In the genomic region with DNA sequence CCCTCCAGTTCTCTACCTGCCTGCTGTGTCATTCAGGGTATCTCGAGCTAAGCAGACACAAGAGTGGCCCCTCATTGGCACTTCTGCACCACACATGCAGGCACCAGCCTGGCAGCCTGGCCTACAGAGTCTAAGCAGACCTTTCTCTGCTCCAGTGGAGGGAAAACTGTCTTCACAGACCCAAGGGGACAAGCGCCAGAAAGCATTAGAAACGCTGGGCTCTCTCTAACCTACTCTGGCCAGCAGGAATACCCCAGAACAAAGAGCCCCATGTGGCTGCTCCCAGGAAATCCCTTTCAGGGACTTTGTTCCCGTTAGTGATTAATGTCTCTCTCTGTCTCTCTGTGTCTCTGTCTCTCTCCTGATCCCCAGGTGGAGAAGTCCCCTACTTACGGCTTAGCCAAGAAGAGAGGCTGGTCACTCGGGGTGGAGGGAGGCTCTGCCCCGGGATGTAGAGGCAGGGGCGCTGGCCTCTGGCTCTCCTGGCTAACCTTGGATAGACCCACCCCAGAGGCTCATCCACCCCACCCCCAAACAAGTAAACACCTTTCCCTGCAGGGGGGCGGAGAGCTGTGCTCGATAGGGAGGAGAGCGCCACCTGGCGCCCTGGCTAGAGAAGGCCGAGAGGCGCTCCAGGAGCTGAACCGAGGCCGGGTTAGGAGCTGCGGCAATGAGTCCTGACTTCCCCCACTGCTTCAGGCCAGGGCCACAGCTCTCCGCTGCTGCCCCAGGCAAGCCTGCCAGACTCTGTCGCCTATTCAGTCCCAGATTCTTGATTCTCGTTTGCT, we compare ENCODE assay signal across 8 mouse cellular contexts. TPM values are rescaled to one million over a fixed set of nuclear protein-coding genes. Genes with fewer than 3 reads are reported as not detected.
DNase-seq lines count a peak whose midpoint lies in the region; ATAC-seq lines count a peak whose summit lies in the region.

No protein-coding gene starts in this region.

- WGBS in forebrain, embryonic 10.5 days: 3% methylated on average over 20 of the region's 20 CpGs
- WGBS in heart, embryonic 13.5 days: 7% methylated on average over 20 of the region's 20 CpGs
- WGBS in kidney, embryonic 16.5 days: 4% methylated on average over 20 of the region's 20 CpGs
- 6% methylated on average over 20 of the region's 20 CpGs for WGBS in limb, embryonic 15.5 days
- WGBS in stomach, embryonic 16.5 days: 9% methylated on average over 20 of the region's 20 CpGs

- H3K9ac ChIP-seq in heart, embryonic 13.5 days: peak overlapping the region; percentile 50
- no peak overlapping the region for H3K9ac ChIP-seq in kidney, embryonic 16.5 days (replicated peaks; ENCODE audit: low read length)
- no peak overlapping the region for H3K9ac ChIP-seq in limb, embryonic 15.5 days
- no peak overlapping the region for H3K9ac ChIP-seq in stomach, embryonic 16.5 days (ENCODE audit: low read length)

- peak overlapping the region; percentile 42 for H3K4me3 ChIP-seq in forebrain, embryonic 10.5 days
- 0 out of 2 replicates have a peak overlapping the region, but pooled peaks have one; percentile 8 for H3K4me3 ChIP-seq in heart, embryonic 13.5 days
- no peak overlapping the region; the same call in 1 of the 2 replicates for H3K4me3 ChIP-seq in kidney, embryonic 16.5 days (ENCODE audit: low read length)
- no peak overlapping the region; the same call in 1 of the 2 replicates for H3K4me3 ChIP-seq in limb, embryonic 15.5 days
- no peak overlapping the region for H3K4me3 ChIP-seq in stomach, embryonic 16.5 days (replicated peaks; ENCODE audit: low read length)

- peak; percentile 53 to 54 for DNase-seq in B cell, adult 2 months
- DNase-seq in brain, embryonic 18.5 days (ENCODE audit: low read depth, low spot score): peak; percentile 60
- DNase-seq in forebrain, embryonic 10.5 days (ENCODE audit: extremely low spot score, low spot score): peak; percentile 86
- DNase-seq in naive thymus-derived CD4-positive, alpha-beta T cell, adult 2 months (ENCODE audit: low read depth): peak; percentile 44

- peaks cover 7% of the 10 kb centered on the region for H3K9me3 ChIP-seq in forebrain, embryonic 10.5 days
- 0 out of 2 replicates have a peak, but pooled peaks cover 4% of the 10 kb centered on the region for H3K9me3 ChIP-seq in heart, embryonic 13.5 days
- H3K9me3 ChIP-seq in kidney, embryonic 16.5 days (ENCODE audit: low read length): peaks cover 6% of the 10 kb centered on the region
- no peaks in the 10 kb centered on the region for H3K9me3 ChIP-seq in limb, embryonic 15.5 days
- no peaks in the 10 kb centered on the region for H3K9me3 ChIP-seq in stomach, embryonic 16.5 days (replicated peaks; ENCODE audit: control insufficient read depth, low read length)

- H3K4me2 ChIP-seq in heart, embryonic 13.5 days: peak overlapping the region; percentile 59
- peak overlapping the region; percentile 42 for H3K4me2 ChIP-seq in kidney, embryonic 16.5 days (replicated peaks; ENCODE audit: low read depth, low read length)
- peak overlapping the region; percentile 38; the same call in 1 of the 2 replicates for H3K4me2 ChIP-seq in limb, embryonic 15.5 days
- H3K4me2 ChIP-seq in stomach, embryonic 16.5 days (ENCODE audit: low read depth, low read length): peak overlapping the region; percentile 29

- ATAC-seq in heart, embryonic 13.5 days (ENCODE audit: extremely low read depth, insufficient number of reproducible peaks, low FRiP score, low TSS enrichment): no peak
- ATAC-seq in kidney, embryonic 16.5 days (ENCODE audit: low FRiP score, low TSS enrichment): 0 out of 2 replicates have a peak, but pooled peaks have one; percentile 35
- ATAC-seq in limb, embryonic 15.5 days (ENCODE audit: insufficient number of reproducible peaks, low FRiP score, low TSS enrichment, low read depth): no peak
- ATAC-seq in stomach, embryonic 16.5 days (ENCODE audit: insufficient read depth, low FRiP score): no peak

- peaks cover 46% of the 10 kb centered on the region for H3K4me1 ChIP-seq in forebrain, embryonic 10.5 days
- peaks cover 46% of the 10 kb centered on the region for H3K4me1 ChIP-seq in heart, embryonic 13.5 days
- peaks cover 14% of the 10 kb centered on the region for H3K4me1 ChIP-seq in kidney, embryonic 16.5 days (ENCODE audit: insufficient read depth, low read length)
- H3K4me1 ChIP-seq in limb, embryonic 15.5 days: peaks cover 28% of the 10 kb centered on the region
- H3K4me1 ChIP-seq in stomach, embryonic 16.5 days (ENCODE audit: control insufficient read depth, insufficient read depth, low read length): peaks cover 12% of the 10 kb centered on the region

- peak overlapping the region; percentile 88 for H3K27ac ChIP-seq in forebrain, embryonic 10.5 days
- H3K27ac ChIP-seq in heart, embryonic 13.5 days (replicated peaks): 0 out of 2 replicates have a peak overlapping the region, but pooled peaks have one; percentile 67
- H3K27ac ChIP-seq in kidney, embryonic 16.5 days (ENCODE audit: low read length): no peak overlapping the region
- no peak overlapping the region for H3K27ac ChIP-seq in limb, embryonic 15.5 days
- no peak overlapping the region for H3K27ac ChIP-seq in stomach, embryonic 16.5 days (ENCODE audit: low read length)

- H3K36me3 ChIP-seq in forebrain, embryonic 10.5 days (replicated peaks): peaks cover 5% of the 10 kb centered on the region; the same call in 1 of the 2 replicates
- no peaks in the 10 kb centered on the region for H3K36me3 ChIP-seq in heart, embryonic 13.5 days
- H3K36me3 ChIP-seq in kidney, embryonic 16.5 days (ENCODE audit: insufficient read depth, low read length): no peaks in the 10 kb centered on the region
- H3K36me3 ChIP-seq in limb, embryonic 15.5 days: no peaks in the 10 kb centered on the region
- no peaks in the 10 kb centered on the region for H3K36me3 ChIP-seq in stomach, embryonic 16.5 days (ENCODE audit: control insufficient read depth, insufficient read depth, low read length)

- peaks cover 45% of the 10 kb centered on the region for H3K27me3 ChIP-seq in forebrain, embryonic 10.5 days (ENCODE audit: poor library complexity, severe bottlenecking)
- H3K27me3 ChIP-seq in heart, embryonic 13.5 days (replicated peaks): peaks cover 12% of the 10 kb centered on the region
- peaks cover 19% of the 10 kb centered on the region for H3K27me3 ChIP-seq in kidney, embryonic 16.5 days (ENCODE audit: insufficient read depth, low read length)
- peaks cover 27% of the 10 kb centered on the region for H3K27me3 ChIP-seq in limb, embryonic 15.5 days
- H3K27me3 ChIP-seq in stomach, embryonic 16.5 days (ENCODE audit: control insufficient read depth, insufficient read depth, low read length): peaks cover 13% of the 10 kb centered on the region

RNA-seq across cellular contexts. Expression of a gene that starts 49.9 kb away (rescaled TPM):
- not detected in 2 replicates for polyA plus RNA-seq in forebrain, embryonic 10.5 days (2016; fragmentation: Nextera tagmentation; extraction: Ambion mirVana)
- polyA plus RNA-seq in heart, embryonic 13.5 days (2015; fragmentation: Nextera tagmentation; extraction: Ambion mirVana): not detected in 2 replicates
- polyA plus RNA-seq in kidney, embryonic 16.5 days (2015; fragmentation: Nextera tagmentation; extraction: Ambion mirVana): not detected in 2 replicates
- polyA plus RNA-seq in limb, embryonic 15.5 days (2015; fragmentation: Nextera tagmentation; extraction: Ambion mirVana): not detected in 2 replicates
- polyA plus RNA-seq in stomach, embryonic 16.5 days (2015; fragmentation: Nextera tagmentation; extraction: Ambion mirVana): not detected in 2 replicates

Comparison
In these comparisons a context has a peak if more than half of its experiments do, and no peak if none do; other contexts are left out.
1. H3K27ac ChIP-seq: peak in forebrain, embryonic 10.5 days (single experiment) and heart, embryonic 13.5 days (single experiment); none in kidney, embryonic 16.5 days (single experiment), limb, embryonic 15.5 days (single experiment) and stomach, embryonic 16.5 days (single experiment).
2. H3K4me3 ChIP-seq: peak in forebrain, embryonic 10.5 days (single experiment) and heart, embryonic 13.5 days (single experiment); none in kidney, embryonic 16.5 days (single experiment), limb, embryonic 15.5 days (single experiment) and stomach, embryonic 16.5 days (single experiment).
3. Peak in every context shown above with its lines, with median percentiles within 50 percentile points of each other: DNase-seq and H3K4me2 ChIP-seq.